Mouse (Mus musculus) liver, embryonic 14.5 days (tissue): ENCODE measurements around the gene Adm.
A peak's percentile ranks its signal among the peaks of the same experiment; 100 is the strongest.

Experiments
- CTCF ChIP-seq: IDR thresholded peaks from 2 replicates; pipeline ENCODE4 v1.5.1; 2016; ENCODE audit warnings: antibody characterized with exemption, low read depth, control low read depth
- EP300 ChIP-seq: IDR thresholded peaks from 2 replicates; pipeline ENCODE4 v1.6.1; 2016; ENCODE audit warnings: antibody characterized with exemption, low read depth

GRCm38 (mm10) chr7:110606906-110607305 lies 20.6 kb upstream of the Adm start:
- 0 out of 2 replicates have a peak, but pooled peaks have one; percentile 3 for TF ChIP-seq CTCF
- no peak for TF ChIP-seq EP300
